ENCODE assay signal across 11 mouse cellular contexts in genomic region chr10:68353692-68354232, GRCm38 (mm10).
DNase-seq lines count a peak whose midpoint lies in the region; ATAC-seq and TF ChIP-seq lines count a peak whose summit lies in the region.
"Had no signal": no experiment of that assay in that cellular context is flagged by ENCODE, and none has a peak within 500 bp of the region (broad histone marks: within the 10 kb centered on the region; RNA-seq: fewer than 3 reads in every experiment).

No protein-coding gene starts in this region.

- TF ChIP-seq POLR2A in limb, embryonic 14.5 days (IDR thresholded peaks at IDR 0.05; ENCODE audit: borderline replicate concordance, extremely low read depth, insufficient read depth, insufficient read length) = no peak

- H3K9me3 ChIP-seq in heart, embryonic 13.5 days = no peaks in the 10 kb centered on the region
- no peaks in the 10 kb centered on the region for H3K9me3 ChIP-seq in limb, embryonic 14.5 days (ENCODE audit: control insufficient read depth, low read length)
- H3K9me3 ChIP-seq: midbrain, embryonic 12.5 days had no signal

- peak; percentile 29 for DNase-seq in embryo, embryonic 11 days
- no peak for DNase-seq in embryo, embryonic 10 days (ENCODE audit: low spot score)
- DNase-seq in limb, embryonic 14.5 days (ENCODE audit: low spot score) = peak; percentile 39
- no peak for DNase-seq in thymus, postnatal 10 days (ENCODE audit: low spot score in 2 of 2)
- no peak for DNase-seq in layer of hippocampus, adult 11-12 months (ENCODE audit: low spot score)
- no peak for DNase-seq in cerebellum, adult 11-12 months

- H3K4me3 ChIP-seq in brown adipose tissue, adult 24 weeks (ENCODE audit: insufficient read depth, low read depth, low read length) = peak overlapping the region; percentile 45
- no peak overlapping the region for H3K4me3 ChIP-seq in heart, embryonic 13.5 days
- peak overlapping the region; percentile 10; the same call in 1 of the 2 replicates for H3K4me3 ChIP-seq in limb, embryonic 14.5 days (replicated peaks; ENCODE audit: low read length)
- H3K4me3 ChIP-seq: erythroblast, embryonic 14.5 days; midbrain, embryonic 12.5 days had no signal

- peaks cover 2% of the 10 kb centered on the region; the same call in 1 of the 2 replicates for H3K4me1 ChIP-seq in brown adipose tissue, adult 24 weeks (ENCODE audit: control insufficient read depth, insufficient read depth, insufficient read length, low read length)
- peaks cover 22% of the 10 kb centered on the region for H3K4me1 ChIP-seq in heart, embryonic 13.5 days
- peaks cover 29% of the 10 kb centered on the region for H3K4me1 ChIP-seq in limb, embryonic 14.5 days (ENCODE audit: control insufficient read depth, insufficient read depth, low read length)

- H3K4me2 ChIP-seq in heart, embryonic 13.5 days = peak overlapping the region; percentile 14; the same call in 1 of the 2 replicates
- H3K4me2 ChIP-seq in limb, embryonic 14.5 days (replicated peaks; ENCODE audit: low read depth, low read length, severe bottlenecking) = peak overlapping the region; percentile 39
- H3K4me2 ChIP-seq: midbrain, embryonic 12.5 days had no signal

- H3K27ac ChIP-seq in brown adipose tissue, adult 24 weeks (replicated peaks; ENCODE audit: low read depth, low read length) = peak overlapping the region; percentile 21; the same call in 1 of the 2 replicates
- H3K27ac ChIP-seq in heart, embryonic 13.5 days (replicated peaks) = peak overlapping the region; percentile 76
- H3K27ac ChIP-seq in limb, embryonic 14.5 days (replicated peaks; ENCODE audit: low read depth, low read length) = 0 out of 2 replicates have a peak overlapping the region, but pooled peaks have one; percentile 33
- H3K27ac ChIP-seq: midbrain, embryonic 12.5 days had no signal

- no peak for ATAC-seq in heart, embryonic 13.5 days (ENCODE audit: extremely low read depth, insufficient number of reproducible peaks, low FRiP score, low TSS enrichment)
- ATAC-seq in limb, embryonic 14.5 days (ENCODE audit: low FRiP score, low read depth) = peak; percentile 66
- ATAC-seq: activated CD4-positive, CD25-positive, alpha-beta regulatory T cell, adult 4 months had no signal

- no peak overlapping the region for H3K9ac ChIP-seq in heart, embryonic 13.5 days
- H3K9ac ChIP-seq in limb, embryonic 14.5 days (ENCODE audit: low read depth, low read length, severe bottlenecking) = peak overlapping the region; percentile 28; the same call in 1 of the 2 replicates
- H3K9ac ChIP-seq: midbrain, embryonic 12.5 days had no signal

- no peaks in the 10 kb centered on the region for H3K27me3 ChIP-seq in heart, embryonic 13.5 days (replicated peaks)
- H3K27me3 ChIP-seq in limb, embryonic 14.5 days (ENCODE audit: control insufficient read depth, insufficient read depth, low read length) = no peaks in the 10 kb centered on the region
- H3K27me3 ChIP-seq: midbrain, embryonic 12.5 days had no signal

- WGBS in heart, embryonic 13.5 days = 68% methylated on average over 18 of the region's 18 CpGs
- 32% methylated on average over 18 of the region's 18 CpGs for WGBS in limb, embryonic 14.5 days

- no peaks in the 10 kb centered on the region for H3K36me3 ChIP-seq in heart, embryonic 13.5 days
- no peaks in the 10 kb centered on the region for H3K36me3 ChIP-seq in limb, embryonic 14.5 days (ENCODE audit: control insufficient read depth, insufficient read depth, low read length)
- H3K36me3 ChIP-seq: midbrain, embryonic 12.5 days had no signal

Comparison
In these comparisons a context has a peak if more than half of its experiments do, and no peak if none do; other contexts are left out.
1. DNase-seq: peak in embryo, embryonic 11 days (single experiment) and limb, embryonic 14.5 days (single experiment); none in embryo, embryonic 10 days (single experiment), thymus, postnatal 10 days (0 of 2), layer of hippocampus, adult 11-12 months (single experiment) and cerebellum, adult 11-12 months (single experiment).
2. H3K27ac ChIP-seq: peak in every context shown above with its lines; median percentile 76 in heart, embryonic 13.5 days; 33 in limb, embryonic 14.5 days; 21 in brown adipose tissue, adult 24 weeks.